Mouse (Mus musculus) hindbrain, embryonic 16.5 days (tissue): Measurements from ENCODE around the gene Map3k11. TPM values are rescaled to one million over a fixed set of nuclear protein-coding genes. Genes with fewer than 3 reads are reported as not detected.

Source experiments
- ATAC-seq: fragments of 200-750 bp; cut with Nextera tagmentation; 2 replicates; pipeline ENCODE4 v1.8.0; 2017; ENCODE audit warnings: moderate TSS enrichment, moderate library complexity
- H3K27ac ChIP-seq: fragments of 300-500 bp; sonication (generic); 2 replicates; pipeline ENCODE4 v1.5.1; 2014; ENCODE audit warnings: low read depth, mild to moderate bottlenecking, control low read depth, low read length, moderate library complexity
- H3K27me3 ChIP-seq: fragments of 300-500 bp; sonication (generic); replicated peaks from 2 replicates; pipeline ENCODE4 v1.6.1; 2014; ENCODE audit warnings: low read length; ENCODE audit not compliant: control insufficient read depth, insufficient read depth
- H3K36me3 ChIP-seq: fragments of 300-500 bp; sonication (generic); 2 replicates; pipeline ENCODE4 v1.6.1; 2014; ENCODE audit warnings: mild to moderate bottlenecking, low read length, moderate library complexity, mixed read lengths; ENCODE audit not compliant: control insufficient read depth, insufficient read depth
- H3K4me1 ChIP-seq: fragments of 300-500 bp; sonication (generic); 2 replicates; pipeline ENCODE4 v1.6.1; 2014; ENCODE audit warnings: low read depth, low read length; ENCODE audit not compliant: control insufficient read depth, insufficient read depth
- H3K4me2 ChIP-seq: fragments of 300-500 bp; sonication (generic); 2 replicates; pipeline ENCODE4 v1.6.1; 2014; ENCODE audit warnings: mild to moderate bottlenecking, low read length, control low read depth, moderate library complexity
- H3K4me3 ChIP-seq: fragments of 300-500 bp; sonication (generic); 2 replicates; pipeline ENCODE4 v1.5.1; 2014; ENCODE audit warnings: mild to moderate bottlenecking, low read length, control low read depth, moderate library complexity
- H3K9ac ChIP-seq: fragments of 300-500 bp; sonication (generic); 2 replicates; pipeline ENCODE4 v1.6.1; 2014; ENCODE audit warnings: low read depth, mild to moderate bottlenecking, control low read depth, low read length, moderate library complexity
- H3K9me3 ChIP-seq: fragments of 300-500 bp; sonication (generic); 2 replicates; pipeline ENCODE4 v1.6.1; 2014; ENCODE audit warnings: mild to moderate bottlenecking, low read length, moderate library complexity; ENCODE audit not compliant: control insufficient read depth
- WGBS: fragments of 180-500 bp; shearing (Covaris S2); extraction: QIAGEN DNeasy Blood & Tissue Kit; methylation state at CpG from one replicate; pipeline ENCODE4 v1.1.7; 2014; 5-methylcytosine and 5-hydroxymethylcytosine counted together
- polyA plus RNA-seq: library from polyadenylated mRNA; unstranded; fragments of >200 nt; fragmentation: Nextera tagmentation; extraction: Ambion mirVana; gene quantifications from 2 replicates; pipeline ENCODE4 v1.2.1, GENCODE M21; 2015

Gene Map3k11
- polyA plus RNA-seq, 1 experiment from 2014 or later: 9.2 TPM

- 60% methylated on average over 7 of the region's 7 CpGs for WGBS
- Histone ChIP-seq H3K9me3 (no peaks in the 10 kb centered on the region), H3K4me1 (peaks cover 37% of the 10 kb centered on the region), H3K27me3 (no peaks in the 10 kb centered on the region), H3K4me3 (no peak overlapping the region), H3K36me3 (peaks cover 27% of the 10 kb centered on the region), H3K9ac (no peak overlapping the region; the same call in 1 of the 2 replicates), H3K27ac (no peak overlapping the region), H3K4me2 (peak overlapping the region; percentile 66; the same call in 1 of the 2 replicates)
- ATAC-seq: no peak
These were observed 36.0 kb downstream of the Map3k11 start for GRCm38 (mm10) chr19:5724549-5724941.

GRCm38 (mm10) chr19:5725029-5725707 lies 36.6 kb downstream of the Map3k11 start:
- no peak for ATAC-seq
- Histone ChIP-seq H3K9ac (peak overlapping the region; percentile 58), H3K4me1 (peaks cover 43% of the 10 kb centered on the region), H3K4me2 (peak overlapping the region; percentile 66), H3K36me3 (peaks cover 20% of the 10 kb centered on the region), H3K27me3 (no peaks in the 10 kb centered on the region), H3K27ac (no peak overlapping the region), H3K4me3 (peak overlapping the region; percentile 39), H3K9me3 (no peaks in the 10 kb centered on the region)
- 70% methylated on average over 12 of the region's 12 CpGs for WGBS

DNA sequence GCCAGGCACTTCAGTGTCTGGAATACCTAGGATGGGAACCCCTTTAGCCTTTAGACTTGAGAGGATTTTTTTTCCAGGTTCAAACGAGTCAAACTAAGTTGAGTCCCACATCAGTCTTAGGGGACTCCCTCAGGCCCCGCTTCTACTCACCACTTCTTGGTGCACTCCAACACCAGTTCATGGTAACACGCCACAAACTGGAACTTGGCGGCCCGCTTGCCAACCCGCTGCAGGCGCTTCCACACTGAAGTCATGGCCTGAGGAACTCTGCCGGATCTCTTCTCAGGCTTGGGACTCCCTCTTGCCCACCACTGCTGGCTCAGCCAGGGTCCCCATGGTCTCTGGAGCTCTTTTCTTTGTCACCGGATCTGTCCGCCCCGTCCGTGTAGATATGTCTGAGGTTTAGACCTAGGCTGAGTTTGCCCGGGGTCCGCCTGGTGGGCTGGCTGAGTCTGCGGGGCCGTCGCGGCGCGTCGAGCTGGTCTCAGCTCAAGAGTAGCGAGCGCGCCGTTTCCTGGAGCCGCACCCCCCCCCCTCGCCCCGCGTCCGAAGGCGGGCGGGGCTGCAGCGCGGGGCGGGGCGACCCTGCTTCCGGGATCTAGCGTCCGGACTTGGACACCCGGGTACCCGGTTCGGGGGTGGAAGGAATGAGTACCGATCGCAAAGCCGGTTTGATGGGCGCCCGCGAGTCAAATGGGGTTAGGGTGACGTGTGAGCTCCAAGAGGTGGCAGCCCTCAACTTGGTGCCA lies 37.4 kb downstream of the Map3k11 start, which contains the start of gene Ehbp1l1:
TSS of gene Ehbp1l1 (minus strand) at position 551 of the 749 bp plus-strand sequence.
- no peaks in the 10 kb centered on the region for H3K27me3 ChIP-seq
- peak within 1 kb of the TSS; percentile 93 for H3K4me3 ChIP-seq
- ATAC-seq: no peak
- peaks cover 51% of the 10 kb centered on the region for H3K4me1 ChIP-seq
- H3K4me2 ChIP-seq: peak within 1 kb of the TSS; percentile 99
- peak within 1 kb of the TSS; percentile 68 for H3K9ac ChIP-seq
- H3K36me3 ChIP-seq: peaks cover 13% of the 10 kb centered on the region
- WGBS: 14% methylated on average over 48 of the region's 49 CpGs
- H3K9me3 ChIP-seq: no peaks in the 10 kb centered on the region
- H3K27ac ChIP-seq: no peak within 1 kb of the TSS

- no peak for ATAC-seq
- peak overlapping the region; percentile 99 for H3K4me2 ChIP-seq
- H3K4me3 ChIP-seq: peak overlapping the region; percentile 93
- H3K4me1 ChIP-seq: peaks cover 57% of the 10 kb centered on the region
- H3K9ac ChIP-seq: peak overlapping the region; percentile 68
- no peaks in the 10 kb centered on the region for H3K27me3 ChIP-seq
- 78% methylated on average over 15 of the region's 15 CpGs for WGBS
- peaks cover 6% of the 10 kb centered on the region; the same call in 1 of the 2 replicates for H3K36me3 ChIP-seq
- no peak overlapping the region for H3K27ac ChIP-seq
- H3K9me3 ChIP-seq: no peaks in the 10 kb centered on the region
These were observed 38.5 kb downstream of the Map3k11 start for GRCm38 (mm10) chr19:5726961-5727578.

DNA sequence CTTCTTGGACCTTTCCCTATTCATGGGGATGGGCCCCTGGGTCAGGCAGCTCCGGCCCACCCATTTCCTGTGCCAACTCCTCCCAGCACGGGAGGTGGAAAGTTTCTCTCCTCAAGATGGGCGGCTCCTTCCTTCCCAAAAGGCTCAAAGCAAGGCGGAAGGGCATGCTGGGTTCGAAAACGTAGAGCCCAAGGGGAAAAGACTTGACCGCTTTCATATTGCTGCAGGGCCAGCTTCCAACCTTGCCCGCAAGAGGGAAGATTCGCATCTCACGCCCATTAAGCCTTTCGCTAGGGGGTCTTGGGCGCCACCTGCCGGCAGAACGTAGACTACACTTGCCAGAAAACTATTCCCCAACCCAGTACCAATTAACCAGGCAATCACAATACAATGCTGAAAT lies 39.2 kb downstream of the Map3k11 start:
- no peak for ATAC-seq
- H3K27ac ChIP-seq: peak overlapping the region; percentile 96
- peak overlapping the region; percentile 93 for H3K4me3 ChIP-seq
- peak overlapping the region; percentile 99 for H3K4me2 ChIP-seq
- no peaks in the 10 kb centered on the region for H3K27me3 ChIP-seq
- WGBS: 2% methylated on average over 14 of the region's 14 CpGs
- peak overlapping the region; percentile 99 for H3K9ac ChIP-seq
- H3K36me3 ChIP-seq: no peaks in the 10 kb centered on the region; the same call in 1 of the 2 replicates
- peaks cover 57% of the 10 kb centered on the region for H3K4me1 ChIP-seq
- no peaks in the 10 kb centered on the region for H3K9me3 ChIP-seq

DNA sequence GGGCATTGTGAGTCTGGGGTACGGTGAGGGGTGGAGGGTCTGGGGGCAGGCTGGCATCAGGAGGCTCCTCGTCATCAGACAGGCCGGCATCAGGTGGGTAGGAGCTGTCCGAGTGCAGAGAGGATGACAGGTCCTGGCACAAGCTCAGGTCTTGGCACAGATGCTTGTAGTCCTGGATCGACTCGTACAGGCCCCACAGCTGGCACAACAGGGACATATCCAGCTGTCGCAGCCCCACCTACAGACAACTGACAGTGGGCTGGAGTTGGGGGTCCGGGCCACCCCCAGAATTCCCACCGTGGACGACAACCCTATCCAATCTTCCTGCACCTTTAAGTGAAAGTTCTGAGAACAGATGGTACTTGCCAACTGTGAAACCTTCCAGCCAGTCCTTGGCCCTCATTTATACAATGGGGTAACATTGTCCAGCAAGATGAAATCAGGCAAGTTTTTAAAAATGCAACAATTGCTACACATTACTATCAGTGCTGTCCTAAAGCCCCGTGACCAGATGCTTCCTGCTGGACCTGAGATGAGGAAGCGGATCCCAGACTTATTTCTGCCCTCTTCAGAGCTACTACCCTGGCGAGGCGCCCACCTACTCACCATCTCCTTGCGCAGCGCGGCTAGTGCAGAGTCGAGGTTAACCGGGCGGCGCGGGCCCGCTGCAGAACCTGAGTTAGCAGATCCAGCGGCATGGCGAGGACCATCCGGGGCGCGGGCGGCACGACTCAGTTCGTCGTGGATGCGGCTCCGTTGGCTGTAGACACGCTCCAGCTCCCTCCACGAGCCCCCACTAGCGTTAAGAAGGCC lies 40.3 kb downstream of the Map3k11 start:
- Histone ChIP-seq H3K27me3 (no peaks in the 10 kb centered on the region), H3K36me3 (no peaks in the 10 kb centered on the region), H3K4me1 (peaks cover 57% of the 10 kb centered on the region), H3K9me3 (no peaks in the 10 kb centered on the region), H3K4me3 (peak overlapping the region; percentile 93), H3K4me2 (peak overlapping the region; percentile 99), H3K27ac (peak overlapping the region; percentile 96), H3K9ac (peak overlapping the region; percentile 99)
- ATAC-seq: peak; percentile 41
- 4% methylated on average over 37 of the region's 37 CpGs for WGBS

- Histone ChIP-seq H3K27me3 (no peaks in the 10 kb centered on the region), H3K4me2 (peak within 1 kb of the TSS; percentile 99), H3K9me3 (no peaks in the 10 kb centered on the region), H3K27ac (peak within 1 kb of the TSS; percentile 96), H3K9ac (peak within 1 kb of the TSS; percentile 99), H3K36me3 (no peaks in the 10 kb centered on the region), H3K4me3 (peak within 1 kb of the TSS; percentile 93), H3K4me1 (peaks cover 57% of the 10 kb centered on the region)
- peak; percentile 84 for ATAC-seq
- under 1% methylated on average over 31 of the region's 37 CpGs for WGBS
These were observed 40.9 kb downstream of the Map3k11 start, which contains the start of gene Fam89b for GRCm38 (mm10) chr19:5729444-5729815. Gene Fam89b, minus strand, starts transcription at chr19:5729653.

- WGBS: 72% methylated on average over 29 of the region's 29 CpGs
- H3K27ac ChIP-seq: no peak overlapping the region
- H3K9me3 ChIP-seq: no peaks in the 10 kb centered on the region
- H3K4me1 ChIP-seq: peaks cover 50% of the 10 kb centered on the region
- peak overlapping the region; percentile 79 for H3K9ac ChIP-seq
- peak overlapping the region; percentile 83 for H3K4me2 ChIP-seq
- H3K4me3 ChIP-seq: peak overlapping the region; percentile 57
- ATAC-seq: no peak
- no peaks in the 10 kb centered on the region; the same call in 1 of the 2 replicates for H3K27me3 ChIP-seq
- no peaks in the 10 kb centered on the region for H3K36me3 ChIP-seq
These were observed 42.0 kb downstream of the Map3k11 start for GRCm38 (mm10) chr19:5730314-5731186.
